Mouse (Mus musculus): ENCODE measurements around the gene Zfr.
"Not testable (repeated sequence)": the region's sequence is repeated elsewhere in the genome, so short reads cannot be mapped to it uniquely, and the experiment has no call there.

Gene Zfr

GRCm38 (mm10) chr15:12194817-12195735, 77.4 kb downstream of the Zfr start:
- no peak for DNase-seq (ENCODE audit: low spot score in 2 of 2)

GRCm38 (mm10) chr15:12195966-12196365, 78.3 kb downstream of the Zfr start:
- no peak for DNase-seq (ENCODE audit: low spot score in 2 of 2)

- DNase-seq (ENCODE audit: low spot score in 2 of 2) = peak in 1 of 2 experiments; percentile 62
Measured at GRCm38 (mm10) chr15:12196410-12197191, 79.0 kb downstream of the Zfr start.

GRCm38 (mm10) chr15:12197361-12197760, 79.7 kb downstream of the Zfr start:
- no peak for DNase-seq (ENCODE audit: low spot score in 2 of 2)

- DNase-seq (ENCODE audit: low spot score in 2 of 2) = no peak
Measured at GRCm38 (mm10) chr15:12200021-12200420, 82.4 kb downstream of the Zfr start.

GRCm38 (mm10) chr15:12201856-12202255, 84.2 kb downstream of the Zfr start:
- DNase-seq (ENCODE audit: low spot score in 2 of 2) = no peak

- no peak for DNase-seq (ENCODE audit: low spot score in 2 of 2)
Measured at GRCm38 (mm10) chr15:12202456-12202855, 84.8 kb downstream of the Zfr start.

GRCm38 (mm10) chr15:12203008-12203407, 85.4 kb downstream of the Zfr start:
- DNase-seq (ENCODE audit: low spot score in 2 of 2) = not testable (repeated sequence)

- DNase-seq (ENCODE audit: low spot score in 2 of 2) = no peak
Measured at GRCm38 (mm10) chr15:12203512-12204318, 86.1 kb downstream of the Zfr start.

GRCm38 (mm10) chr15:12204319-12205159, 86.9 kb downstream of the Zfr start, which contains the start of gene Mtmr12:
TSS of gene Mtmr12 (plus strand) at chr15:12205028.
- peak; percentile 99 to 100 for DNase-seq (ENCODE audit: low spot score in 2 of 2)

- no peak for DNase-seq (ENCODE audit: low spot score in 2 of 2)
Measured at GRCm38 (mm10) chr15:12205160-12205901, 87.7 kb downstream of the Zfr start.

- no peak for DNase-seq (ENCODE audit: low spot score in 2 of 2)
Measured at GRCm38 (mm10) chr15:12205902-12206645, 88.4 kb downstream of the Zfr start.

- DNase-seq (ENCODE audit: low spot score in 2 of 2) = no peak
Measured at GRCm38 (mm10) chr15:12206646-12207222, 89.1 kb downstream of the Zfr start.

- no peak for DNase-seq (ENCODE audit: low spot score in 2 of 2)
Measured at GRCm38 (mm10) chr15:12207556-12208090, 90.0 kb downstream of the Zfr start.

- peak; percentile 75 to 89 for DNase-seq (ENCODE audit: low spot score in 2 of 2)
Measured at GRCm38 (mm10) chr15:12211577-12211976, 93.9 kb downstream of the Zfr start.

GRCm38 (mm10) chr15:12212266-12212665, 94.6 kb downstream of the Zfr start:
- no peak for DNase-seq (ENCODE audit: low spot score in 2 of 2)

- DNase-seq (ENCODE audit: low spot score in 2 of 2) = no peak
Measured at GRCm38 (mm10) chr15:12214531-12215414, 97.1 kb downstream of the Zfr start.

- DNase-seq (ENCODE audit: low spot score in 2 of 2) = peak; percentile 65 to 86
Measured at GRCm38 (mm10) chr15:12215415-12215718, 97.7 kb downstream of the Zfr start.

Measured in frontal cortex, postnatal 36 days (tissue).